Mouse (Mus musculus): Measurements from ENCODE around the gene Cilp2. TPM values are rescaled to one million over a fixed set of nuclear protein-coding genes. Genes with fewer than 3 reads are reported as not detected.

The Cilp2 gene
- polyA plus RNA-seq, 1 experiment from 2014 or later = 0.47 TPM

- no peaks in the 10 kb centered on the region for H3K4me1 ChIP-seq
These were observed 33.6 kb downstream of the Cilp2 start for GRCm38 (mm10) chr8:69853869-69854268.

GRCm38 (mm10) chr8:69850926-69851506, 36.5 kb downstream of the Cilp2 start:
- Histone ChIP-seq H3K4me3 (no peak overlapping the region), H3K27me3 (ENCODE audit: low read depth, poor library complexity, severe bottlenecking) (no peaks in the 10 kb centered on the region), H3K4me1 (no peaks in the 10 kb centered on the region), H3K27ac (replicated peaks) (no peak overlapping the region), H3K36me3 (peaks cover 45% of the 10 kb centered on the region), H3K9me3 (replicated peaks) (0 out of 2 replicates have a peak, but pooled peaks cover 3% of the 10 kb centered on the region)
- DNase-seq (ENCODE audit: low spot score) = no peak
- 84% methylated on average over 7 of the region's 7 CpGs for WGBS

More at GRCm38 (mm10) chr8:69853869-69854268, 33.6 kb downstream of the Cilp2 start:
- 91% methylated on average over 10 of the region's 10 CpGs for WGBS
- H3K27me3 ChIP-seq (ENCODE audit: low read depth, poor library complexity, severe bottlenecking) = no peaks in the 10 kb centered on the region
- 0 out of 2 replicates have a peak, but pooled peaks cover 3% of the 10 kb centered on the region for H3K9me3 ChIP-seq (replicated peaks)
- no peak overlapping the region for H3K27ac ChIP-seq (replicated peaks)
- H3K36me3 ChIP-seq = peaks cover 49% of the 10 kb centered on the region
- no peak overlapping the region for H3K4me3 ChIP-seq
- no peak for DNase-seq (ENCODE audit: low spot score)

GRCm38 (mm10) chr8:69849899-69850298, 37.6 kb downstream of the Cilp2 start:
- DNase-seq (ENCODE audit: low spot score) = no peak
- H3K36me3 ChIP-seq = peaks cover 45% of the 10 kb centered on the region
- 49% methylated on average over 3 of the region's 3 CpGs for WGBS
- no peak overlapping the region for H3K4me3 ChIP-seq
- no peaks in the 10 kb centered on the region for H3K27me3 ChIP-seq (ENCODE audit: low read depth, poor library complexity, severe bottlenecking)
- 0 out of 2 replicates have a peak, but pooled peaks cover 3% of the 10 kb centered on the region for H3K9me3 ChIP-seq (replicated peaks)
- no peak overlapping the region for H3K27ac ChIP-seq (replicated peaks)
- no peaks in the 10 kb centered on the region for H3K4me1 ChIP-seq

- Histone ChIP-seq H3K4me1 (no peaks in the 10 kb centered on the region), H3K4me3 (no peak overlapping the region), H3K27ac (replicated peaks) (no peak overlapping the region), H3K36me3 (peaks cover 44% of the 10 kb centered on the region), H3K27me3 (ENCODE audit: low read depth, poor library complexity, severe bottlenecking) (no peaks in the 10 kb centered on the region), H3K9me3 (replicated peaks) (0 out of 2 replicates have a peak, but pooled peaks cover 3% of the 10 kb centered on the region)
- 89% methylated on average over 8 of the region's 8 CpGs for WGBS
- no peak for DNase-seq (ENCODE audit: low spot score)
These were observed 38.5 kb downstream of the Cilp2 start for GRCm38 (mm10) chr8:69848951-69849350.

- Histone ChIP-seq H3K4me1 (no peaks in the 10 kb centered on the region), H3K36me3 (peaks cover 35% of the 10 kb centered on the region), H3K27ac (replicated peaks) (no peak overlapping the region), H3K27me3 (ENCODE audit: low read depth, poor library complexity, severe bottlenecking) (no peaks in the 10 kb centered on the region), H3K4me3 (no peak overlapping the region), H3K9me3 (replicated peaks) (0 out of 2 replicates have a peak, but pooled peaks cover 3% of the 10 kb centered on the region)
- 83% methylated on average over 3 of the region's 3 CpGs for WGBS
- DNase-seq (ENCODE audit: low spot score) = no peak
These were observed 40.1 kb downstream of the Cilp2 start for GRCm38 (mm10) chr8:69847167-69848065.

- Histone ChIP-seq H3K36me3 (peaks cover 49% of the 10 kb centered on the region), H3K4me3 (no peak overlapping the region), H3K9me3 (replicated peaks) (no peaks in the 10 kb centered on the region), H3K27me3 (ENCODE audit: low read depth, poor library complexity, severe bottlenecking) (no peaks in the 10 kb centered on the region), H3K4me1 (peaks cover 16% of the 10 kb centered on the region), H3K27ac (replicated peaks) (no peak overlapping the region)
- DNase-seq (ENCODE audit: low spot score) = no peak
- 84% methylated on average over 8 of the region's 8 CpGs for WGBS
These were observed 50.3 kb downstream of the Cilp2 start for GRCm38 (mm10) chr8:69837057-69837682.

GRCm38 (mm10) chr8:69832298-69832853, 55.1 kb downstream of the Cilp2 start, which contains the start of gene Pbx4:
TSS of gene Pbx4 (plus strand) at chr8:69832491.
- peak; percentile 97 for DNase-seq (ENCODE audit: low spot score)
- 1% methylated on average over 38 of the region's 38 CpGs for whole genome bisulfite sequencing
- H3K27ac ChIP-seq (replicated peaks) = peak within 1 kb of the TSS; percentile 92
- peak within 1 kb of the TSS; percentile 74 for H3K4me3 ChIP-seq
- peaks cover 37% of the 10 kb centered on the region for H3K36me3 ChIP-seq
- no peaks in the 10 kb centered on the region for H3K9me3 ChIP-seq (replicated peaks)
- H3K27me3 ChIP-seq (ENCODE audit: low read depth, poor library complexity, severe bottlenecking) = no peaks in the 10 kb centered on the region
- peaks cover 25% of the 10 kb centered on the region for H3K4me1 ChIP-seq

Other genes starting within 250 kb of the Cilp2 start
- gene Zfp964, start 233.2 kb downstream of the Cilp2 start, polyA plus RNA-seq (2016; fragmentation: Nextera tagmentation; extraction: Ambion mirVana) = 2.2 and 3.2 TPM in 2 replicates
- gene Zfp869, start 177.0 kb downstream of the Cilp2 start, polyA plus RNA-seq (2016; fragmentation: Nextera tagmentation; extraction: Ambion mirVana) = 32.1 and 33.6 TPM in 2 replicates
- gene Zfp963, start 137.7 kb downstream of the Cilp2 start, polyA plus RNA-seq (2016; fragmentation: Nextera tagmentation; extraction: Ambion mirVana) = 6.1 and 6.9 TPM in 2 replicates
- 0.43 TPM in 1 of 2 replicates, not detected in the other for gene Gm20422, start 112.8 kb downstream of the Cilp2 start, polyA plus RNA-seq (2016; fragmentation: Nextera tagmentation; extraction: Ambion mirVana)
- 57.1 and 58.1 TPM in 2 replicates for gene Atp13a1, start 96.5 kb downstream of the Cilp2 start, polyA plus RNA-seq (2016; fragmentation: Nextera tagmentation; extraction: Ambion mirVana)
- 35.2 and 37.2 TPM in 2 replicates for gene Zfp866, start 96.5 kb downstream of the Cilp2 start, polyA plus RNA-seq (2016; fragmentation: Nextera tagmentation; extraction: Ambion mirVana)
- gene Gmip, start 79.0 kb downstream of the Cilp2 start, polyA plus RNA-seq (2016; fragmentation: Nextera tagmentation; extraction: Ambion mirVana) = 7.7 and 9.7 TPM in 2 replicates
- 0.65 and 0.68 TPM in 2 replicates for gene Lpar2, start 65.3 kb downstream of the Cilp2 start, polyA plus RNA-seq (2016; fragmentation: Nextera tagmentation; extraction: Ambion mirVana)
- gene Pbx4, start 55.2 kb downstream of the Cilp2 start, polyA plus RNA-seq (2016; fragmentation: Nextera tagmentation; extraction: Ambion mirVana) = 42.9 and 46.0 TPM in 2 replicates
- 5.2 and 5.4 TPM in 2 replicates for gene Tssk6, start 14.5 kb upstream of the Cilp2 start, polyA plus RNA-seq (2016; fragmentation: Nextera tagmentation; extraction: Ambion mirVana)
- gene Ndufa13, start 14.9 kb upstream of the Cilp2 start, polyA plus RNA-seq (2016; fragmentation: Nextera tagmentation; extraction: Ambion mirVana) = 173 and 174 TPM in 2 replicates
- gene Yjefn3, start 15.0 kb upstream of the Cilp2 start, polyA plus RNA-seq (2016; fragmentation: Nextera tagmentation; extraction: Ambion mirVana) = 4.2 and 5.9 TPM in 2 replicates
- gene Gatad2a, start 108.7 kb upstream of the Cilp2 start, polyA plus RNA-seq (2016; fragmentation: Nextera tagmentation; extraction: Ambion mirVana) = 48.0 and 48.7 TPM in 2 replicates
- gene Mau2, start 155.0 kb upstream of the Cilp2 start, polyA plus RNA-seq (2016; fragmentation: Nextera tagmentation; extraction: Ambion mirVana) = 57.2 and 67.4 TPM in 2 replicates
- 51.9 and 57.7 TPM in 2 replicates for gene Sugp1, start 155.1 kb upstream of the Cilp2 start, polyA plus RNA-seq (2016; fragmentation: Nextera tagmentation; extraction: Ambion mirVana)
- 0.69 and 1.1 TPM in 2 replicates for gene Tm6sf2, start 185.2 kb upstream of the Cilp2 start, polyA plus RNA-seq (2016; fragmentation: Nextera tagmentation; extraction: Ambion mirVana)
- gene Hapln4, start 195.8 kb upstream of the Cilp2 start, polyA plus RNA-seq (2016; fragmentation: Nextera tagmentation; extraction: Ambion mirVana) = 0.06 and 0.22 TPM in 2 replicates
- 14.4 and 44.7 TPM in 2 replicates for gene Ncan, start 233.2 kb upstream of the Cilp2 start, polyA plus RNA-seq (2016; fragmentation: Nextera tagmentation; extraction: Ambion mirVana)
- 28.4 and 30.7 TPM in 2 replicates for gene Nr2c2ap, start 243.6 kb upstream of the Cilp2 start, polyA plus RNA-seq (2016; fragmentation: Nextera tagmentation; extraction: Ambion mirVana)